Mouse (Mus musculus) adrenal gland, postnatal 10 days (tissue): ENCODE measurements around the gene Minar1. TPM values are rescaled to one million over a fixed set of nuclear protein-coding genes. Genes with fewer than 3 reads are reported as not detected.

Experiments
- total RNA-seq, 2 experiments: library from RNA; stranded (reverse); gene quantifications; 2 replicates each; pipeline ENCODE4 v1.2.3; 2021

The Minar1 gene
- total RNA-seq, 2 experiments from 2014 or later = 0.09 to 0.30 TPM

Other genes starting within 250 kb of the Minar1 start
- gene Tmed3, start 81.9 kb upstream of the Minar1 start, total RNA-seq = 10 to 100 TPM; 70.7 to 75.4 TPM
- gene Ankrd34c, start 115.3 kb upstream of the Minar1 start, total RNA-seq = not detected